Mouse (Mus musculus): Measurements from ENCODE around the gene Atp11b. TPM values are rescaled to one million over a fixed set of nuclear protein-coding genes. Genes with fewer than 3 reads are reported as not detected.

Gene Atp11b
- polyA plus RNA-seq, 1 experiment: 256 TPM

- DNase-seq (ENCODE audit: extremely low spot score in 1 of 2, low spot score in 1 of 2): no peak
These were observed 11.0 kb downstream of the Atp11b start for GRCm38 (mm10) chr3:35764637-35765617.

GRCm38 (mm10) chr3:35779748-35780147, 25.8 kb downstream of the Atp11b start:
- DNase-seq (ENCODE audit: extremely low spot score in 1 of 2, low spot score in 1 of 2): no peak

GRCm38 (mm10) chr3:35802040-35802439, 48.1 kb downstream of the Atp11b start:
- DNase-seq (ENCODE audit: extremely low spot score in 1 of 2, low spot score in 1 of 2): no peak

DNA sequence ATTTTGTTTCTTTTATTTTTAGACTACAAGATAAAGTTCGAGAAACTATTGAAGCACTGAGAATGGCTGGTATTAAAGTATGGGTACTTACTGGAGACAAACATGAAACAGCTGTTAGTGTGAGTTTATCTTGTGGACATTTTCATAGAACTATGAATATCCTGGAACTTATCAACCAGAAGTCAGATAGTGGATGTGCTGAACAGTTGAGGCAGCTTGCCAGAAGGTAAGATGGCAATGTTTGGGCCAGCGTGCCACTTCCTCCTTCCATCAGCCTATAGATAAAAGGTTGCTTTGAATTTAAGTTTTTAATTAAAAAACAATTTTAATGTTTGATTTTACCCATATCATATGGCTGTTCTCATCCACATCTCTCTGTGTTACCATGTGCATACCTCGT, 66.0 kb downstream of the Atp11b start:
- DNase-seq (ENCODE audit: extremely low spot score in 1 of 2, low spot score in 1 of 2): no peak

DNA sequence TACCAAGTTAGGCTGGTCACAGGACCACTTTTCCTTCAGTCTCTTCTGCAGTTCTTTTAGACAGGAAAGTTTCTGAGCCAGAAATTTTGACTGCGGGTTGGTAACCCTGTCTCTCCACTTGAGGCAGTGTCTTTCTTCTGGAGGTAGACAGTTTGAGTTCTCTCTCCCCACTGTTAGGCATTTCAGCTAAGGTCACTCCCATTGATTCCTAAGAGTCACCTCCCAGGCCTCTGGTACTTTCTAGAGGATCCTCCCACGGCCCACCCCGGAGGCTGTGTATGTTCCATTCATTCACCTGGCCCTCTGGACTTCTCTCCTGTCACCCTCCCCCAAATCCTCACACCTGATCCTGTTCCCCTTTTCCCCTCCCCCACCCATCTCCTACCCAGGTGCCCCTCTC, 68.1 kb downstream of the Atp11b start:
- DNase-seq (ENCODE audit: extremely low spot score in 1 of 2, low spot score in 1 of 2): no peak

DNA sequence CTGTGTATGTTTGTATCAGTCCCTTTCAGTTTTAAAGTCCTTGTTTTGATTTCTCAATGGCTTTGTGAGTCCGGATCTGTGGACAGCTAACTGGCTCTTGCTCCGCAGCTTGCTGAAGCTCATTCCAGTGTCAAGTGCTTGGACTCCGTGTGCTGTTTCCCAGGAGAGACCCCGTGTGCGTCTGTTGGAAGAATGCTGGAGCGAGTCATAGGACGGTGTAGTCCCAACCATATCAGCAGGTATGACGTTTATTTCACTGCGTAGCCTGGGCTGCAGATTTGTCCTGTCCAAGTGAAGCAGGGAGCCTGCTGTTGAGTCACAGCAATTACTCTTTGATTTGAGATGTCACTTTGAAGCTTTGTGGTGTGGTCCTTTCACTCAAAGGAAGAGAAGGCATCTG, 95.4 kb downstream of the Atp11b start:
- DNase-seq (ENCODE audit: extremely low spot score in 1 of 2, low spot score in 1 of 2): no peak

DNA sequence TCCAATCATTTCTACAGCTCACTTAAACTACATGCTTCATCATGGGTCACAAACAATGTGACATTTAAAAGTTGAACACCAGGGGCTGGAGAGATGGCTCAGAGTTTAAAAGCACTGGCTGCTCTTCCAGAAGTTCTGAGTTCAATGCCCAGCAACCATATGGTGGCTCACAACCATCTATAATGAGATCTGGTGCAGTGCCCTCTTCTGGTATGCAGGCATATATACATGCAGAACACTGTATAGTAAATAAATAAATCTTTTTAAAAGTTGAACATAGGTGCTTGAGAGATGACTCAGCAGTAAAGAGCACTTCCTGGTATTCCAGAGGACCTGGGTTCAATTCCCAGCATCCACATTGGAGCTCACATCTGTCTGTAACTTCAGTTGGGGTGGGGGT, 129.4 kb downstream of the Atp11b start:
- DNase-seq (ENCODE audit: extremely low spot score in 1 of 2, low spot score in 1 of 2): no peak

DNA sequence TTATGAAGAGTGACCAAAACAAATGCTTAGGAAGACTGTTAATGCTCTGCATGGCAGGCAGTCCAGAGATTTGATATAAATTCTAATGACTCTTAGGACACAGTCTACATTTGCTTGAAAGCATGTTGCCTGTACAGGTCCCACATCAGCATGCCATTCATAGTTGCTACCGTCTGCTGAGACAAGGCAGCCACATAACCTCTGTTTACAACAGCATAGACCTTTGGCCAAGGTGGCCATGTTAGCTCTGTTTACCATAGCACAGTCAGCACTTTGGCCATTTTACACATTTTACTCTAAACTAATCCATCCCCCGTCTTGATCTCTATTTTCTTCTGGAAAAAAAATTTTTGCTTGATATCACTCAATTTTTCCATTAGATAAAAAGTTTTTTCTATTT, 135.6 kb downstream of the Atp11b start:
- DNase-seq (ENCODE audit: extremely low spot score in 1 of 2, low spot score in 1 of 2): no peak

- DNase-seq (ENCODE audit: extremely low spot score in 1 of 2, low spot score in 1 of 2): no peak
These were observed 137.2 kb downstream of the Atp11b start for GRCm38 (mm10) chr3:35891123-35891522.

- DNase-seq (ENCODE audit: extremely low spot score in 1 of 2, low spot score in 1 of 2): no peak
These were observed 139.2 kb downstream of the Atp11b start for GRCm38 (mm10) chr3:35893156-35893555.

DNA sequence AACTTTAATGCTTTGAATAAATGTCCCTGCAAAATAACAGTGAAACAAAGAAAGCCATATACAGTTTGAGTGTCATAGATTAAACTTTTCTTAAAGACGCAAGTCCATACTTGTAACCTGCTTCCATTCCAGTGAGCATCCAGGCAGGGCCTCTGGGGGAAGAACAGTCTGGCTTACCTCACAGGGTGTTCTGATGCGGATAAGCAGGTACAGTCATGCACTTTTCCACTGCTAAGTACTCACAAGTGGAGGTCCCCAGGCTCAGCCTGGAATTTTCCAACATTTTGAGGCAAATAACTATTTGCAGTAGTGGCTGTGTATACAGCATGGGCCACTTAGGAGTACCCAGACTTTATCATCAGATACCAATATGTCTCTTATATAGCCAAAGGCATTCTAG, 144.0 kb downstream of the Atp11b start:
- no peak for DNase-seq (ENCODE audit: extremely low spot score in 1 of 2, low spot score in 1 of 2)

GRCm38 (mm10) chr3:35899109-35899508, 145.2 kb downstream of the Atp11b start:
- no peak for DNase-seq (ENCODE audit: extremely low spot score in 1 of 2, low spot score in 1 of 2)

DNA sequence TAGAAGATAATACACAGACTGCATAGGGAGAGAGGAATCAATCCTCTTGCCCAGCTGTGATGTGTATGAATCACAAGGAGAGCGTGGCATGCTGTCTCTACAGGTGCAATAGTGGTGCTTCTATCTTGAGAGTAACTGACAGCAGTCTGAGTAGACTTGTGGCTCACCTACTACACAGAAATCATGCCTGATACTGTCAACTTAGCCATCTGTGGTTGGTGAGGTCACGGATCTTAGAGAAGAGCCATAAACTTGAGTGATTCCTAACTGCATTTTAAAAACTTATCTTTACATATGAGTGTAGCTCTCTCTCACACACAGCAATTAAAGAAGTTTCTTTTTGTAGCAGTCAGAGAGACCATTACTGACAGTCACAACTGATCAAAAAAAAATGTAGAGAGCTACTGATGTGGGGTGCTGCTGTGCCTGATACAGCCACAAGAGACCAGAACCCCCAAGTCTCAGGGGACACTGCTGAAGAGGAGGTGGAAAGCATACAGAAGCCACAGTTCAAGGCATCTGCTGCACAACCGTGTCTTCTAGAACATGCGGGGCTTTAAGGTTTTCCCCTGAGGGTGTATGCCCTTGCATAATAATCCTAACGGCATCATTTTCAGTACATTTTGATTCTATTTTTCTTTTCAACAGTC, 146.8 kb downstream of the Atp11b start:
- no peak for DNase-seq (ENCODE audit: extremely low spot score in 1 of 2, low spot score in 1 of 2)

Other genes with a start within 250 kb of the Atp11b start
- gene Dcun1d1, start 183.3 kb downstream of the Atp11b start, polyA plus RNA-seq (2012; rRNA removed): 38.9 and 40.7 TPM in 2 replicates
- gene Mccc1, start 246.6 kb downstream of the Atp11b start, polyA plus RNA-seq (2012; rRNA removed): 27.9 and 32.3 TPM in 2 replicates